Mouse (Mus musculus) neural tube, embryonic 14.5 days (tissue): ENCODE measurements around the gene Haspin. TPM values are rescaled to one million over a fixed set of nuclear protein-coding genes. Genes with fewer than 3 reads are reported as not detected.

Experiments
- polyA plus RNA-seq: library from polyadenylated mRNA; unstranded; fragments of >200 nt; fragmentation: Nextera tagmentation; extraction: Ambion mirVana; gene quantifications from 2 replicates; pipeline ENCODE4 v1.2.1, GENCODE M21; 2014

Haspin gene
- polyA plus RNA-seq, 1 experiment from 2014 or later: 1.4 TPM

Other genes starting within 250 kb of the Haspin start
- 0.70 and 1.1 TPM in 2 replicates for gene Atp2a3, start 177.1 kb downstream of the Haspin start, polyA plus RNA-seq
- gene P2rx1, start 139.2 kb downstream of the Haspin start, polyA plus RNA-seq: 0.29 and 0.75 TPM in 2 replicates
- 14.0 and 20.4 TPM in 2 replicates for gene Camkk1, start 119.3 kb downstream of the Haspin start, polyA plus RNA-seq
- 9.6 and 11.4 TPM in 2 replicates for gene Ncbp3, start 90.5 kb downstream of the Haspin start, polyA plus RNA-seq
- gene Itgae, start 47.7 kb downstream of the Haspin start, polyA plus RNA-seq: 0.16 and 0.26 TPM in 2 replicates
- 0.39 and 0.57 TPM in 2 replicates for gene P2rx5, start 22.1 kb upstream of the Haspin start, polyA plus RNA-seq
- gene Emc6, start 38.7 kb upstream of the Haspin start, polyA plus RNA-seq: 147 and 158 TPM in 2 replicates
- 103 and 149 TPM in 2 replicates for gene Tax1bp3, start 38.8 kb upstream of the Haspin start, polyA plus RNA-seq
- gene Ctns, start 60.7 kb upstream of the Haspin start, polyA plus RNA-seq: 17.2 and 20.6 TPM in 2 replicates
- gene Shpk, start 61.2 kb upstream of the Haspin start, polyA plus RNA-seq: 1.6 and 2.3 TPM in 2 replicates
- 5.1 TPM in 1 of 2 replicates, not detected in the other for gene Trpv1, start 96.0 kb upstream of the Haspin start, polyA plus RNA-seq
- gene Trpv3, start 129.1 kb upstream of the Haspin start, polyA plus RNA-seq: 0.32 and 0.36 TPM in 2 replicates
- 2.5 and 3.3 TPM in 2 replicates for gene Aspa, start 191.3 kb upstream of the Haspin start, polyA plus RNA-seq
- gene Gm49340, start 191.4 kb upstream of the Haspin start, polyA plus RNA-seq: not detected in 2 replicates
- gene Spata22, start 191.4 kb upstream of the Haspin start, polyA plus RNA-seq: not detected in 2 replicates
- gene Olfr20, start 212.5 kb upstream of the Haspin start, polyA plus RNA-seq: not detected in 2 replicates
- gene Olfr376, start 233.0 kb upstream of the Haspin start, polyA plus RNA-seq: not detected in 2 replicates